Mouse (Mus musculus) hindbrain, embryonic 10.5 days (tissue): ENCODE measurements at regions not wholly inside any gene's neighbourhood (a gene's known extent, or its start where the extent isn't known, plus 50 kb on each side); places are given as distances from the start of the nearest gene placed in this dataset.

Experiments used
- DNase-seq: peaks from one replicate; pipeline ENCODE4 v3.0.0-alpha.2; 2017; ENCODE audit warnings: low spot score
- H3K27ac ChIP-seq: fragments of 300-500 bp; sonication (generic); 2 replicates; pipeline ENCODE4 v1.5.1; 2016; ENCODE audit warnings: mild to moderate bottlenecking, moderate library complexity
- H3K27me3 ChIP-seq: fragments of 300-500 bp; sonication (generic); 2 replicates; pipeline ENCODE4 v1.6.1; 2016; ENCODE audit warnings: mild to moderate bottlenecking; ENCODE audit not compliant: poor library complexity, insufficient read depth, severe bottlenecking
- H3K36me3 ChIP-seq: fragments of 300-500 bp; sonication (generic); 2 replicates; pipeline ENCODE4 v1.6.1; 2016; ENCODE audit warnings: mild to moderate bottlenecking, moderate library complexity
- H3K4me1 ChIP-seq: fragments of 300-500 bp; sonication (generic); replicated peaks from 2 replicates; pipeline ENCODE4 v1.6.1; 2016; ENCODE audit warnings: mild to moderate bottlenecking
- H3K4me3 ChIP-seq: fragments of 300-500 bp; sonication (generic); 2 replicates; pipeline ENCODE4 v1.5.1; 2016; ENCODE audit warnings: mild to moderate bottlenecking, moderate library complexity
- H3K9me3 ChIP-seq: fragments of 300-500 bp; sonication (generic); 2 replicates; pipeline ENCODE4 v1.6.1; 2016; ENCODE audit warnings: mild to moderate bottlenecking, moderate library complexity
- WGBS: fragments of 180-500 bp; shearing (Covaris S2); methylation state at CpG from one replicate; pipeline ENCODE4 v1.1.7; 2016; 5-methylcytosine and 5-hydroxymethylcytosine counted together

DNA sequence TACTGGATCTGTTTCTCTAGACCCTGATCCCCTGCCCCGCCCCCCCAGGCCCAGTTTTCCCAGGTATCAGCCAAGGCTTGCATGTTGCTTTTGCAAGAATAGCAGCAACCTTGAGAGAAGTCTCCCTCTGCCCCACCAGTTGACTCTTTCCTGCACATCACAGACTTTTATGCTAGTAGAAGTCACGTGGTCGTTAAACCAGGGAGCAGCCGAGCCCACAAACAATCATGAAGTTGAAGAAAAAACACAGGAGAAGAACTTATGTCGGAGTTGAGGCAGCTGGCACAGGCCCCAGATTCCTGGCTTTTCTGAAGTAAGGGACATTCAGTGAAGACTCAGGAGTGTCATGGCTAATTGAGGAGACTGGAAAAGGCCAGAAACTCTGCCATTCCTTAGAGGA, 158.9 kb upstream of the Hmga2 start:
- Histone ChIP-seq H3K9me3 (no peaks in the 10 kb centered on the region), H3K27me3 (peaks cover 4% of the 10 kb centered on the region; the same call in 1 of the 2 replicates), H3K36me3 (no peaks in the 10 kb centered on the region), H3K27ac (no peak overlapping the region), H3K4me1 (peaks cover 17% of the 10 kb centered on the region), H3K4me3 (no peak overlapping the region)
- DNase-seq, result no peak
- 83% methylated on average over 5 of the region's 5 CpGs for WGBS

DNA sequence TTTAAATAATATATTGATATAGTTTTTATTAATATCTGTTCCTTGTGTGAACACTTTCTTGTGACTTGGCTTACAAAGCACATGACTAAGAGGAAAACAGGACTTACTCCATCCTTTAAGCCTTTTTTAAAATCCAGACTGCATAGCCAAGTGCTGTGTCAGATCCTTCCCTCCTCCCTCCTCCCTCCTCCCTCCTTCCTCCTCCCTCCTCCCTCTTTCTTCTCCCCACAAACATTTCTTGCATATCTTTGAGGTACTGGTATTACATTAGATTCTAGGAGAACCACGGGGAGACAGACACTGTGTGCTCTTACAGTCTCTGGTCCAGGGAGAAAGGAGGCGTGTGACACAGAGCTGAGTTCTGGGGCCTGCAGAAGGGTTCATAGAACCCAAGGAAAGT, 155.8 kb upstream of the Hmga2 start:
- Histone ChIP-seq H3K27ac (no peak overlapping the region), H3K9me3 (no peaks in the 10 kb centered on the region), H3K36me3 (no peaks in the 10 kb centered on the region), H3K4me3 (no peak overlapping the region), H3K27me3 (no peaks in the 10 kb centered on the region), H3K4me1 (peaks cover under 1% of the 10 kb centered on the region; the same call in 1 of the 2 replicates)
- DNase-seq, result no peak
- 74% methylated on average over 2 of the region's 2 CpGs for WGBS

DNA sequence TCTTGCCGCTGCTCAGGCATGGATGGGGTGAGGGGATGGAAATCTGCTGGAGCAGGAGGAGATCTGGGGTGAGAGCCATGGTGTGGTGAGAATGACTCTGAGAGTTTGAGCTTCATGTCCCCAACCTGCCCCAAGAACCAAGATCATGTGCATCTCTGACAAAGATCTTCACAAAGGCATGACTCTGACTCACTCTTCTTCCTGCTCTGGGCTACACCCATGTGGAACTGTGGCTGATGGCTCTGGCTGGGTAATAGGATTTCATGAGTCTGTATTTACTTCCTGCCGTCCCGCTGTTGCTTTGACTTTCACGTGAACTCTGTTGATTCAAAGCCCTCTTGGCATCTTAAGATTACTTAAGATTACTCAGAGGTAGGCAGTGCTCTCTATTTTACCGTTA, 151.8 kb upstream of the Hmga2 start:
- no peak overlapping the region for H3K4me3 ChIP-seq
- 87% methylated on average over 5 of the region's 5 CpGs for WGBS
- H3K27me3 ChIP-seq, result no peaks in the 10 kb centered on the region
- H3K36me3 ChIP-seq, result no peaks in the 10 kb centered on the region
- H3K27ac ChIP-seq, result no peak overlapping the region
- H3K9me3 ChIP-seq, result no peaks in the 10 kb centered on the region
- peaks cover 3% of the 10 kb centered on the region; the same call in 1 of the 2 replicates for H3K4me1 ChIP-seq
- DNase-seq, result no peak

DNA sequence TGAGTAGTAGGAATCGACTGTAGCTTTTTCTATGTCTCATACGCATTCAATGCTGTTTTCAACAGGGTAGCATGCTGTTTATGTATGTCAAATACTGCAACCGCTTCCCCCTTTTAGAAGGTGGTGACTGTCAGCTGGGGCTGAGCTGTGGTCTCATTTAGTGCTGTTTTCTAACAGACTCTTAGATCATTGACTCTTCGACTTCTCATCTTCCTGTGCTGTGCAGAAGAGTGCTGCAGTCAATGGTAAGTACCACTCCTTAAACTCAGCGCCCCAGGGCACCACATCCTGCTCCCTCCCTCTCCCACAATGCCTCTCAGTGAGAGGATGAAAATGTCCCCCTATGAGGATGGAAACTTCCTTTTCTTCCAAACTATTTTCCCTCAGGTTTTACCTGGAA, 149.2 kb upstream of the Hmga2 start:
- H3K4me1 ChIP-seq, result 0 out of 2 replicates have a peak, but pooled peaks cover 3% of the 10 kb centered on the region
- WGBS, result 86% methylated on average over 5 of the region's 5 CpGs
- H3K4me3 ChIP-seq, result no peak overlapping the region
- no peaks in the 10 kb centered on the region for H3K36me3 ChIP-seq
- no peaks in the 10 kb centered on the region for H3K27me3 ChIP-seq
- no peaks in the 10 kb centered on the region for H3K9me3 ChIP-seq
- H3K27ac ChIP-seq, result no peak overlapping the region
- DNase-seq, result no peak

DNA sequence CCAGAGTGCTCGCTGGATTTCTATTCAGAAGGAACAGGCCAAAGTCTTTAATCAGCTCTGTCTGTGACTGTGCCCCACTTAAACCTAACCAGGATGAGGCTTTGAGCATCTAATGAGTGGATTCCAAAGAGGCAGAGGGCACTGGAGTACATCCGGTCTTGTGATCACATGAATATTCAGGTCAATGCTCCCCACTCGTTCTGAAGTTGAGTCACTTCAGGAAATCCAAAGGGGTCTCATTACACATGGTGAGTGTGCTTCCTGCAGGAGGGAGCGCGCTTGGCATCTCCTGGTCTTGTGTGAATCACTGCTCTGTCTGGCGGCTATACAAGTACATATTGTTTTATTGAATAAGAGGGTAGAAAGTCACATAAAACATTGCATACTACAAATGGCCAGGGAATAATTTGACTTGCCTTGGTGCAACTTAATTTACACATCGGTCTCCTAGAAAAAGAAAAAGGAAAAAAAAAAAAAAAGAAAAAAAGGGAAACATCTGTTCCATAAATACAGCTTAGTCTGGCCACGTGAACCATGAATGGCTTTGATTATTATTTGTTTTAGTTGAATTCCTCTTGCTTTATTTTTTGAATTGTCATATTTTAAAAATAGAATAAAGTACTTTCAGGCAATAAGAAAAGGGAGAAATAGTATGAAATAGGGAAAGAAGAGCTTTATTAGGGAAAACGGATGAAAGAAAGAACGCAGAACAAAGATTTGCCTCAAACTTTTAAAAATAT, 148.1 kb upstream of the Hmga2 start:
- 0 out of 2 replicates have a peak, but pooled peaks cover 3% of the 10 kb centered on the region for H3K4me1 ChIP-seq
- no peaks in the 10 kb centered on the region for H3K27me3 ChIP-seq
- no peak overlapping the region for H3K27ac ChIP-seq
- 73% methylated on average over 10 of the region's 10 CpGs for WGBS
- no peaks in the 10 kb centered on the region for H3K9me3 ChIP-seq
- H3K4me3 ChIP-seq, result no peak overlapping the region
- no peak for DNase-seq
- H3K36me3 ChIP-seq, result no peaks in the 10 kb centered on the region

DNA sequence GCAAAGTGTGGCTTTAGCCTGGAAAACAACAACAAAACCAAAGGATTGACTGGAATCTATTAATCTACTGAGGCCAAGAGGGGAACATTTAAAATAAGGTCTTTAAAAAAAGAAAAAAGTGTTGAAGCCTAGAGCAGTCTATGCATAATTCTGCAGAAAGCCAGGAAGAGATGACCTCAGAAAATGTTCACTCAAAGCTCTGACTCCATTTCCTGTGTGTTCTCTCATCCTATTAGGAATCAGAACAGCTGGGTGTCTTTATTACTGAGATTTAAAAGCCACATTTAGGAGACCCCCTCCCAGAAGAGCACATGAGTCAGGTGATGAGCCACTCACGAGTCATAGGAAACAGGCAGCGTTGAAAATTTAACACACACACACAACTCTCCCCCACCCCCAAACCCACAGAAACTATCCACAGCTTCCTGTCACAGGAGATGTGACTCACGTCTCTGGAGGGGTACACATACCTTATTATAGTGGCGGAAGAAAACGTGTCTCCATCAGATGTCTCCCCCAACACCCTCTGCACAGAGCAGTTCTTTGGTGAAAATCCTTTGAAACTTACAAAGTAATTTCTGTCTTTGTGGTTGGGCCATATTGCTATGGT, 140.2 kb upstream of the Hmga2 start:
- 80% methylated on average over 5 of the region's 5 CpGs for WGBS
- H3K9me3 ChIP-seq, result no peaks in the 10 kb centered on the region
- DNase-seq, result no peak
- no peaks in the 10 kb centered on the region for H3K4me1 ChIP-seq
- H3K36me3 ChIP-seq, result no peaks in the 10 kb centered on the region
- no peak overlapping the region for H3K4me3 ChIP-seq
- no peaks in the 10 kb centered on the region for H3K27me3 ChIP-seq
- H3K27ac ChIP-seq, result no peak overlapping the region

DNA sequence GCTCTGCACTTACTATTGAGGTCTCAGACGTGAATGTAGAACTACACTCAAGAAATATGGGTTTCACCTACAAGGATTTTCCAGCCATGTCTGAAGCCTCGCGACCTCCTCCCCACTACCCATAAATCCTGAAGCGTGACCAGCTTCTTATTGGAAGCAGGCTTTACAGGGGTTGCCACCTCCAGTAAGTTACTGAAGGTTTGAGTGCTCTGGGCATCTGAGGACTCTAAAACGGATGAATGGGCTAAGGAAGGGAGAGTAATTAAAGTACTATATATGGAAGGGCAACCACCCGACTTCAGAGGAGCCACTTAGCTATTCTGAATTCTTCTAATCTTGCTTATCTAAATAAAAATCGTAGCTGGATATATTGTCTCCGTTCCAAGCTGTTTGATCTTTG, 136.1 kb upstream of the Hmga2 start:
- Histone ChIP-seq H3K9me3 (no peaks in the 10 kb centered on the region), H3K27ac (no peak overlapping the region), H3K4me1 (no peaks in the 10 kb centered on the region), H3K36me3 (no peaks in the 10 kb centered on the region), H3K27me3 (no peaks in the 10 kb centered on the region), H3K4me3 (no peak overlapping the region)
- DNase-seq, result no peak
- 83% methylated on average over 8 of the region's 8 CpGs for WGBS

DNA sequence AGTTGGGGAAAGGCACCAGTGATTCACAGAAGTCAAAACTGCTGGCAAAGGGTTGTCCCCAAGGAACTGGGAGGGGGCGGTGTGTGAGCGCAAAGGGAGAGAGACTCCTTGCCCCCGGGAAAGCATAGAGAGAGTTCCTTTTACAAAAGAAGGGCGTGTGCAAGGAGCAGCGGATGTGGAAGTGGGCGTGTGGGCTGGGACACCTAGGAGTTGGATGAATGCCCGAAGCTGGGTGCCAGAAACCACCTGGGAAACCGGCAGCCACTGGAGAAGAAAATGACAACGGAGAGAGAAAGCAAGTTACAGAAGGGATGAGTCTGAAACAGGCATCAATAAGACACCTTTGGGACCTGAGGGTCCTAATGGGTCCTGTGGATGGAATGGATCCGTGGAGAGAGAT, 133.8 kb upstream of the Hmga2 start:
- Histone ChIP-seq H3K4me1 (no peaks in the 10 kb centered on the region), H3K27ac (no peak overlapping the region), H3K27me3 (no peaks in the 10 kb centered on the region), H3K4me3 (no peak overlapping the region), H3K9me3 (no peaks in the 10 kb centered on the region), H3K36me3 (no peaks in the 10 kb centered on the region)
- no peak for DNase-seq
- 73% methylated on average over 10 of the region's 10 CpGs for WGBS

DNA sequence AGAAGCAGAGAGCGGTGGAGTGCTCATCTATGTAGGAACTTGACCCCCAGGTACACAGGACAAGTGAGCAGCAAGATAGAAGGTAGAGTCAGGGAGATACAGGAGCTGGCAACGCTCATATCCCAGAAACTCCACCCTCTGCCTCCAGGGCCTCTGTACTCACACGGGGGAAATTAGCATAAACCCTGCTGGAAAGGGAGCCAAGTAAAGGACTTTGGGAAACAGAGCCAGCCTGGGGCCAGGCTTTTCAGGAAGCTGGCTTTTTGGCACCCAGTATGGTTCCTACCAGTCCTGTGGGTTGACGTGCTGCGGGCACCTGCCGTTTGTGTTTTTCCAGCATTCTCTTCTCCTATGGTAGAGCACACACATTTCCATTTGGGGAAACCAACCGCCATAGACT, 128.2 kb upstream of the Hmga2 start:
- Histone ChIP-seq H3K4me1 (0 out of 2 replicates have a peak, but pooled peaks cover 4% of the 10 kb centered on the region), H3K27me3 (no peaks in the 10 kb centered on the region), H3K9me3 (no peaks in the 10 kb centered on the region), H3K36me3 (no peaks in the 10 kb centered on the region), H3K27ac (0 out of 2 replicates have a peak overlapping the region, but pooled peaks have one; percentile 1), H3K4me3 (no peak overlapping the region)
- 39% methylated on average over 7 of the region's 7 CpGs for WGBS
- DNase-seq, result no peak

DNA sequence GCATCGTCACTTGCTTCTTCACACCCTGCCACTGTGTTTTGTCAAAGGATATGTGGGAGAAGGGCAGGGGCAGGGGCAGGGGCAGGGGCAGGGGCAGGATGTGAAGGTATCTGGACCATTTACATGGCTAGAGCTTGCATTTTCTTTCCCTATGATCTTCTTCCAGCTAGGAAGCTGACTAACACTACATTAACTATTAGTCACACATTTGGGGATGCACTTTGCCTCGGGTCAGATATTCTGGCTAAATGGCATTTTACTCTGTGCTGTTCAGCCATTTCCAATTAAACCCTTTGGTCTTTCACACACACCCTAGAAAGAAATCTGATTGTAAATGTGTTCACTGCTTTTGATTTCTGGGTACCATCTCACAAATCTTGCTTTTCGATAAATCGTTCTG, 126.9 kb upstream of the Hmga2 start:
- no peak overlapping the region for H3K4me3 ChIP-seq
- no peaks in the 10 kb centered on the region for H3K36me3 ChIP-seq
- DNase-seq, result no peak
- no peaks in the 10 kb centered on the region for H3K27me3 ChIP-seq
- WGBS, result 91% methylated on average over 4 of the region's 4 CpGs
- H3K27ac ChIP-seq, result no peak overlapping the region
- no peaks in the 10 kb centered on the region for H3K9me3 ChIP-seq
- 0 out of 2 replicates have a peak, but pooled peaks cover 4% of the 10 kb centered on the region for H3K4me1 ChIP-seq

DNA sequence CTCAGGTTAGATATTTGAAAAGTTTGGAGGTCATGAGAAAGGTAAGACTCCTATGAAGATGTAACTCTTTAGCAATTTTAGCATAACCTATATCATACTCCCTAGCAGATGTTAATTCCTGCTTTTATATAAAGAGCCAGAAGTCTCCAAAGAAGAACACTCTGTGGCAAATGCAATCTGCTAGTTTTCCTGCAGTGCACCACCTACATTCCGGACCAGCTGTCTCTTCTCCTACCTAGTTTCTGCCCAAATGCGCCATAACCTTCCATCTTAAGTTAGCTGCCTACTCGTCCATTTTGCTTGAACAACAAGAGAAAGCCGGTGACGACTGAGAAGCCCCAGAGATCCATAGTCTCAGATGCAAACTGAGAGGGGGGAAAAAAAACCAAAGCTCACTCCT, 124.5 kb upstream of the Hmga2 start:
- Histone ChIP-seq H3K9me3 (no peaks in the 10 kb centered on the region), H3K4me1 (0 out of 2 replicates have a peak, but pooled peaks cover 4% of the 10 kb centered on the region)
- WGBS, result 87% methylated on average over 5 of the region's 5 CpGs

DNA sequence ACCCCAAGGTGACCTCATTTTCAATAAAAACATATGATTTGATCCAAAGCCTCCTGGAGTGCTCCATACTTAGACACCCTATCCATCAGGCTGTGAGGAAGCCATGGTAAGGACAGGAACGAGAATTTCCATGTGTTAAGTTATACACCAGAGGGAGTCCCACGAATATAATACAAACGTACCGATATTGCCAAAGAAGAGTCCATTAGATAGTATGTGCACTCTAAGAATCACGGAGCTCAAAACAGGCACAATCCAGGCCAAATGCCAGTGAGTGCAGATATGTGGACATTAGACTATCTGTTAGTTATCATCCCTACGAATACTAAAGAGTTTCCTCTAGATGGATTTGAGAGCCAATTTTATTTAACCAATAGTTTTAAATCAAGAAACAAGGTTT, 123.3 kb upstream of the Hmga2 start:
- no peak overlapping the region for H3K4me3 ChIP-seq
- DNase-seq, result no peak
- WGBS, result 86% methylated on average over 6 of the region's 6 CpGs
- H3K36me3 ChIP-seq, result no peaks in the 10 kb centered on the region
- no peaks in the 10 kb centered on the region for H3K27me3 ChIP-seq
- 0 out of 2 replicates have a peak, but pooled peaks cover 2% of the 10 kb centered on the region for H3K4me1 ChIP-seq
- no peaks in the 10 kb centered on the region for H3K9me3 ChIP-seq
- no peak overlapping the region for H3K27ac ChIP-seq

More for the DNA sequence above, 124.5 kb upstream of the Hmga2 start:
- Histone ChIP-seq H3K27me3 (no peaks in the 10 kb centered on the region), H3K27ac (no peak overlapping the region), H3K4me3 (no peak overlapping the region), H3K36me3 (no peaks in the 10 kb centered on the region)
- DNase-seq, result no peak

DNA sequence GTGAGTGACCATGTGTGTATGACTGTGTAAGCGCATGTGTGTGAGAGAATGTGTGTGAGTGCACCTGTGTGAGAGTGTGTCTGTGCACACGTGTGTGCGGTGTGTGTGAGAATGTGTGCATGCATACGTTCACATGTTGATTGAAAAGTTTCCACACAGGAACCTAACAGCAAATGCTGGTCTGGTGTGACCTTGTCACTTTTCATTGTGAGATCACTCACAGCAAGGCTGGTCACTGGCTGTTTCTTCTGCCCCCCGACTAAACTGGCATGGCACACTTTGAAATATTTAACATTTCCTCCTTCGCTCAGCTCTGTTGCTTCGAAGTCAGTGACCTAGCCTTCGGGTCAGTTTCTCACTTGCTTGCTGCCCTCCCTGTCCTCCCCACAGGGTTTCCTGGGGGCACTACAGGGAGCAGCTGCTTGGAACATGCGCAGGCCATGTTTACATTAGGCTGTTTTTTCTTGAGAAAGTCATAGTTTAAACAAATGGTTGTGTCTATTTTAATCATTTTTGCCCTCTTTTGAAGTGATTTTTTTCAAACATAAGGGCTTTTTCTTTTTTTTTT, 121.1 kb upstream of the Hmga2 start:
- 67% methylated on average over 9 of the region's 9 CpGs for WGBS
- Histone ChIP-seq H3K27ac (no peak overlapping the region), H3K36me3 (no peaks in the 10 kb centered on the region), H3K27me3 (no peaks in the 10 kb centered on the region), H3K4me1 (no peaks in the 10 kb centered on the region), H3K4me3 (no peak overlapping the region), H3K9me3 (no peaks in the 10 kb centered on the region)
- DNase-seq, result peak; percentile 20
